Mouse (Mus musculus) C2C12 (cell line): ENCODE results near the gene Mylk2.

Experiments
- CEBPB ChIP-seq: IDR thresholded peaks from one replicate; pipeline ENCODE4 v1.6.1; 2011; ENCODE audit warnings: low read depth, mild to moderate bottlenecking, control low read depth, moderate library complexity
- CTCF ChIP-seq: IDR thresholded peaks from one replicate; pipeline ENCODE4 v1.5.1; 2011; ENCODE audit not compliant: control insufficient read depth, insufficient read depth, insufficient read length
- FOSL1 ChIP-seq: IDR thresholded peaks from one replicate; pipeline ENCODE4 v1.8.0; 2011; ENCODE audit warnings: mild to moderate bottlenecking, low read length; ENCODE audit not compliant: poor library complexity, insufficient read depth, severe bottlenecking
- MAX ChIP-seq: IDR thresholded peaks from one replicate; pipeline ENCODE4 v1.6.1; 2011; ENCODE audit warnings: mild to moderate bottlenecking, control low read depth
- MYOD1 ChIP-seq: IDR thresholded peaks from one replicate; pipeline ENCODE4 v1.6.1; 2011; ENCODE audit warnings: low read depth; ENCODE audit not compliant: control insufficient read depth, insufficient read length
- USF1 ChIP-seq: IDR thresholded peaks from one replicate; pipeline ENCODE4 v1.6.1; 2011; ENCODE audit warnings: low read depth, mild to moderate bottlenecking, control low read depth, moderate library complexity

- TF ChIP-seq CTCF (no peak), FOSL1 (no peak), MAX (no peak), USF1 (no peak), CEBPB (no peak), MYOD1 (no peak)
Measured at GRCm38 (mm10) chr2:152911432-152911831, 280 bp downstream of the Mylk2 start.
